Mouse (Mus musculus): ENCODE results near the gene Rdh9. TPM values are rescaled to one million over a fixed set of nuclear protein-coding genes. Genes with fewer than 3 reads are reported as not detected.

The Rdh9 gene
- polyA plus RNA-seq, 1 experiment = 0.29 TPM

DNA sequence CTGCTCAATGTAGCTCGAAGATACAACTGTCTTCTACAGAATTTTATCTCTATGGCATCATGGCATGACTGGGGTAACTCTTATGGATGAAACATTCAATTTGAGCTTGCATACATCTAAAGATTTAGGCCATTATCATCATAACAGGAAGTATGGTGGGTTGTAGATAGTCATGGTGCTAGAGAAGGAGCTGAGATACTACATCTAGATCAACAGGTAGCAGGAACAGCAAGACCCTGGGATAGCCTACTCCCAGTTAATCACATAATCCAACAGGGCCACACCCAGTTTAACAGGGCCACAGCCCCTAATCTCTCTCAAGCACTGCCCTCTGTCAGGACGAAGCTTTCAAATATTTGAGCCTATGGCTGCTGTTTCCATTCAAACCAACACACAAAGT, 64.6 kb downstream of the Rdh9 start:
- DNase-seq (ENCODE audit: low spot score) = no peak

Other genes with a start within 250 kb of the Rdh9 start
- gene Nxph4, start 241.8 kb upstream of the Rdh9 start, polyA plus RNA-seq (2012; rRNA removed) = 0.04 and 0.07 TPM in 2 replicates
- gene Lrp1, start 155.2 kb upstream of the Rdh9 start, polyA plus RNA-seq (2012; rRNA removed) = 242 and 366 TPM in 2 replicates
- 78.1 and 88.7 TPM in 2 replicates for gene Stat6, start 133.4 kb upstream of the Rdh9 start, polyA plus RNA-seq (2012; rRNA removed)
- 8.3 and 9.1 TPM in 2 replicates for gene Nemp1, start 109.5 kb upstream of the Rdh9 start, polyA plus RNA-seq (2012; rRNA removed)
- gene Nab2, start 107.8 kb upstream of the Rdh9 start, polyA plus RNA-seq (2012; rRNA removed) = 27.5 and 29.1 TPM in 2 replicates
- gene Myo1a, start 71.2 kb upstream of the Rdh9 start, polyA plus RNA-seq (2012; rRNA removed) = 0.22 and 0.39 TPM in 2 replicates
- gene Tac2, start 51.9 kb upstream of the Rdh9 start, polyA plus RNA-seq (2012; rRNA removed) = not detected in 2 replicates
- 6.1 and 7.6 TPM in 2 replicates for gene Zbtb39, start 36.8 kb upstream of the Rdh9 start, polyA plus RNA-seq (2012; rRNA removed)
- 1.2 and 1.8 TPM in 2 replicates for gene Gpr182, start 24.7 kb upstream of the Rdh9 start, polyA plus RNA-seq (2012; rRNA removed)
- 0.03 and 0.09 TPM in 2 replicates for gene Rdh1, start 16.7 kb upstream of the Rdh9 start, polyA plus RNA-seq (2012; rRNA removed)
- 0.11 TPM in 1 of 2 replicates, not detected in the other for gene Rdh16f1, start 16.6 kb upstream of the Rdh9 start, polyA plus RNA-seq (2012; rRNA removed)
- not detected in 2 replicates for gene Rdh16, start 24.8 kb downstream of the Rdh9 start, polyA plus RNA-seq (2012; rRNA removed)
- gene Rdh19, start 73.5 kb downstream of the Rdh9 start, polyA plus RNA-seq (2012; rRNA removed) = not detected in 2 replicates
- not detected in 2 replicates for gene Rdh16f2, start 90.1 kb downstream of the Rdh9 start, polyA plus RNA-seq (2012; rRNA removed)
- 0.10 TPM in 1 of 2 replicates, not detected in the other for gene Rdh7, start 112.4 kb downstream of the Rdh9 start, polyA plus RNA-seq (2012; rRNA removed)
- 0.07 and 0.24 TPM in 2 replicates for gene Sdr9c7, start 122.1 kb downstream of the Rdh9 start, polyA plus RNA-seq (2012; rRNA removed)
- 0.10 and 0.21 TPM in 2 replicates for gene Hsd17b6, start 231.2 kb downstream of the Rdh9 start, polyA plus RNA-seq (2012; rRNA removed)
- gene Prim1, start 238.8 kb downstream of the Rdh9 start, polyA plus RNA-seq (2012; rRNA removed) = 6.5 and 9.6 TPM in 2 replicates